Mouse (Mus musculus) left cerebral cortex, postnatal 25 days (tissue): ENCODE measurements at regions not wholly inside any gene's neighbourhood (a gene's known extent, or its start where the extent isn't known, plus 50 kb on each side); places are given as distances from the start of the nearest gene placed in this dataset.

Experiments
- DNase-seq, 2 experiments: peaks; one replicate each; pipeline ENCODE4 v3.0.0; 2022; ENCODE audit warnings: low spot score in 2 of 2, mixed read lengths in 1 of 2
- intact Hi-C: fragments of 180-260 bp; cut with DNase I; formaldehyde crosslinking; loops from one replicate; pipeline ENCODE4 v1.15.1; 2025

GRCm38 (mm10) chr11:89153466-89154406 is 80.1 kb downstream of the Gm525 start:
- intact Hi-C loops = no loop called here
- no peak for DNase-seq

GRCm38 (mm10) chr11:89147990-89148389 is 74.3 kb downstream of the Gm525 start:
- no peak for DNase-seq
- intact Hi-C loops = no loop called here

- intact Hi-C loops = no loop called here
- no peak for DNase-seq
These were observed 71.8 kb downstream of the Gm525 start for GRCm38 (mm10) chr11:89145281-89145945.

GRCm38 (mm10) chr11:89142527-89143154 is 69.0 kb downstream of the Gm525 start:
- intact Hi-C loops = no loop called here
- DNase-seq = no peak
